Mouse (Mus musculus): ENCODE measurements around the gene Jam3.

GRCm38 (mm10) chr9:27075812-27076211, 79.4 kb downstream of the Jam3 start:
- no peak for TF ChIP-seq GATA1 (IDR thresholded peaks at IDR 0.05; ENCODE audit: low read length)
- no peak for TF ChIP-seq TAL1 (IDR thresholded peaks at IDR 0.05; ENCODE audit: low read length)

All from erythroblast, embryonic 14.5 days (primary cell).